Mouse (Mus musculus): Measurements from ENCODE around the gene Rnf220. TPM values are rescaled to one million over a fixed set of nuclear protein-coding genes. Genes with fewer than 3 reads are reported as not detected.

Rnf220 gene
- polyA plus RNA-seq, 1 experiment from 2014 or later = 124 TPM

DNA sequence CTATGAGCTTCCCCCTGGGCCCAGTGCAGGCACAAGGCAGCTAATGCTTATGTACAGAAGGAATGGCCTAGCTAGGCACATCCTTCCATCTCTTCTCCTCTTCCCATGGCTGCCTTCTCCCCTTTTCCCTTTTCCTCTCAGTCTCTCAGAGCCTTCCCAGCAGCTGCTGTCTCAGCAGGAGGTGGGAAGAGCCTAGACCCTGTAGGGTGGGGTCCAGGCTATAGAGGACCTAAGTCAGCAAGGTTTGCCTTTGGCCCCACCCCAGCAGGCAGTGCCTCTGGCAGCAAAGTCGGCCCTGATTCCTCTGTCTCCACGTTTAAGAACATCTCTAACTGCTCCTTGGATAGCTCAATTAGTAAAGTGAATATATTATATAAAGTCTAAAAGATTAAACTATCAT, 147.5 kb downstream of the Rnf220 start:
- 19% methylated on average over 2 of the region's 2 CpGs for WGBS
- H3K27ac ChIP-seq = no peak overlapping the region
- ATAC-seq = no peak

DNA sequence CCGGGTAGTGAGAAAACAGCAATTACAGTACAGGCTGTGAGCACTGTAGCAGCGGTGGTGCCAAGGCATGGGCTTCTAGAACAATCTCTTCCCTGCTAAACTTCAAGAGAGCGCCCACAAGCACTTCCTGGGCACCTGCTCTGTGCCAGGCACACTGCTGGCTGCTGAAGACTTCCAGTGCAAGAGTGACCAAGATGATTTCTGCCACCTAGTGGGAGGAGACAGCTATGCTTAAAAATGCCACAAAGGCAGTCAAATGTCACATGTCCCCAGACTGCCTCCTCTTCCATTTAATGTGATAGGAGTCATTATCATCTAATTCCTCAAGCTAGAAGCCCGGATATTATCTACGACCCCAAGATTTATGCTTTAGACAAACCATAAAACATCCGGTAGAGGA, 150.8 kb downstream of the Rnf220 start:
- H3K4me3 ChIP-seq (replicated peaks) = no peak overlapping the region
- peaks cover 28% of the 10 kb centered on the region for H3K4me1 ChIP-seq (replicated peaks)
- no peaks in the 10 kb centered on the region for H3K9me3 ChIP-seq
- H3K27me3 ChIP-seq = peaks cover 72% of the 10 kb centered on the region
- no peak overlapping the region for H3K4me2 ChIP-seq (replicated peaks)
- no peaks in the 10 kb centered on the region for H3K36me3 ChIP-seq
- no peak overlapping the region for H3K9ac ChIP-seq (replicated peaks)
- 0 out of 2 replicates have a peak, but pooled peaks have one; percentile 16 for ATAC-seq
- no peak overlapping the region for H3K27ac ChIP-seq
- WGBS = 66% methylated on average over 6 of the region's 6 CpGs

More for the DNA sequence above, 147.5 kb downstream of the Rnf220 start:
- no peak overlapping the region for H3K4me3 ChIP-seq (replicated peaks)
- no peaks in the 10 kb centered on the region for H3K36me3 ChIP-seq
- peaks cover 25% of the 10 kb centered on the region for H3K4me1 ChIP-seq (replicated peaks)
- no peak overlapping the region for H3K9ac ChIP-seq (replicated peaks)
- H3K4me2 ChIP-seq (replicated peaks) = no peak overlapping the region
- no peaks in the 10 kb centered on the region for H3K9me3 ChIP-seq
- peaks cover 83% of the 10 kb centered on the region for H3K27me3 ChIP-seq

GRCm38 (mm10) chr4:117343385-117343784, 153.5 kb downstream of the Rnf220 start:
- no peak for ATAC-seq
- H3K9me3 ChIP-seq = no peaks in the 10 kb centered on the region
- no peak overlapping the region for H3K9ac ChIP-seq (replicated peaks)
- 80% methylated on average over 8 of the region's 8 CpGs for WGBS
- no peak overlapping the region for H3K4me2 ChIP-seq (replicated peaks)
- no peak overlapping the region for H3K27ac ChIP-seq
- H3K4me1 ChIP-seq (replicated peaks) = peaks cover 11% of the 10 kb centered on the region
- H3K4me3 ChIP-seq (replicated peaks) = no peak overlapping the region
- H3K27me3 ChIP-seq = peaks cover 57% of the 10 kb centered on the region
- no peaks in the 10 kb centered on the region for H3K36me3 ChIP-seq

DNA sequence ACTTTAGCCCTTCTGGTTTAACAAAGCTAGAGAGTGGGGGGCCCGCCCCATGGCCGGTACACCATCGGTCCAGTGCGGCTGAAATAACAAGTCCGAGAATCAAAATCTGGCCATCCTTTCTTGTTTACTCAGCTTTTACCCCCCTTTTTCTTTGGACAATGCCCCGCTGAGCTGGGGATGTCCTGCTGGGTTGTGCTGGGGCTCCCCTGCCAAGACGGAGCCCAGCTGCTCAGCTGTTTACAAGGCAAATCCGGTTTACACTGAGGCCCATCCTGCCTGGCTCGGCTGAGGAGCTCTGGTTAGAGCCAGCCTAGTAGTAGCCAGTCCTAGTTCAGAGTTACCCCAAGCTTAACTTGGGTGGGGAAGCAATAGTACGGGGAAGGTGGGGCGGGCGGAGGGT, 154.1 kb downstream of the Rnf220 start:
- Histone ChIP-seq H3K4me1 (replicated peaks) (peaks cover 11% of the 10 kb centered on the region), H3K9me3 (no peaks in the 10 kb centered on the region), H3K27ac (no peak overlapping the region), H3K27me3 (peaks cover 51% of the 10 kb centered on the region), H3K4me3 (replicated peaks) (no peak overlapping the region), H3K4me2 (replicated peaks) (no peak overlapping the region), H3K36me3 (no peaks in the 10 kb centered on the region), H3K9ac (replicated peaks) (no peak overlapping the region)
- WGBS = 30% methylated on average over 12 of the region's 12 CpGs
- ATAC-seq = 0 out of 2 replicates have a peak, but pooled peaks have one; percentile 59

- Histone ChIP-seq H3K9me3 (no peaks in the 10 kb centered on the region), H3K36me3 (no peaks in the 10 kb centered on the region), H3K9ac (replicated peaks) (no peak overlapping the region), H3K4me2 (replicated peaks) (no peak overlapping the region), H3K4me1 (replicated peaks) (peaks cover 11% of the 10 kb centered on the region), H3K27me3 (peaks cover 40% of the 10 kb centered on the region), H3K4me3 (replicated peaks) (no peak overlapping the region), H3K27ac (no peak overlapping the region)
- no peak for ATAC-seq
- 94% methylated on average over 5 of the region's 5 CpGs for WGBS
Measured at GRCm38 (mm10) chr4:117341282-117341681, 155.6 kb downstream of the Rnf220 start.

- peaks cover 33% of the 10 kb centered on the region for H3K27me3 ChIP-seq
- no peak overlapping the region for H3K4me2 ChIP-seq (replicated peaks)
- no peak overlapping the region for H3K4me3 ChIP-seq (replicated peaks)
- no peak overlapping the region for H3K27ac ChIP-seq
- peaks cover 11% of the 10 kb centered on the region for H3K4me1 ChIP-seq (replicated peaks)
- H3K36me3 ChIP-seq = no peaks in the 10 kb centered on the region
- ATAC-seq = no peak
- H3K9ac ChIP-seq (replicated peaks) = no peak overlapping the region
- no peaks in the 10 kb centered on the region for H3K9me3 ChIP-seq
Measured at GRCm38 (mm10) chr4:117339796-117340195, 157.1 kb downstream of the Rnf220 start.

GRCm38 (mm10) chr4:117330836-117331475, 165.9 kb downstream of the Rnf220 start:
- Histone ChIP-seq H3K27ac (no peak overlapping the region), H3K4me1 (replicated peaks) (peaks cover 16% of the 10 kb centered on the region), H3K4me2 (replicated peaks) (no peak overlapping the region), H3K36me3 (no peaks in the 10 kb centered on the region), H3K4me3 (replicated peaks) (no peak overlapping the region), H3K9me3 (no peaks in the 10 kb centered on the region), H3K27me3 (peaks cover 70% of the 10 kb centered on the region), H3K9ac (replicated peaks) (no peak overlapping the region)
- no peak for ATAC-seq
- WGBS = 30% methylated on average over 11 of the region's 11 CpGs

DNA sequence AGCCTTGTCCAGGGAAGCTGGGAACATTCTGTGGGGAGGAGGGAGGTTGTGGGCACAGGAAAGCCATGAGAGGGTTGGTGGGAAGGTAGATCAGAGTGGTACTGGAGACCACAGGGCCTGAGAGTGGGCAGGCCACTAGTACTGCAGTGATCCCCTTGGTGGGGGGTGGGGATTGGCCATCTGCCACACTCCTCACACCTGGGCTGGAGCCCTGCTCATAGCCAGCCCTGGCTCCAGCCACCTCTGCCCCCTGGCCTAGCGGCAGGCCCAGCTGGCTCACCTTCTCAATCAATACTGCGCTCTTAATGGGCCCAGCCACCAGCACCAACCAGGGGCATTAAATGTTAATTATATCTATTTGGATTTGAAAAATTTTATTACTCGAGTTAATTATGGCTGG, 166.7 kb downstream of the Rnf220 start:
- WGBS = 84% methylated on average over 3 of the region's 3 CpGs
- Histone ChIP-seq H3K4me3 (replicated peaks) (no peak overlapping the region), H3K27ac (no peak overlapping the region), H3K36me3 (no peaks in the 10 kb centered on the region), H3K4me2 (replicated peaks) (no peak overlapping the region), H3K9ac (replicated peaks) (no peak overlapping the region), H3K9me3 (no peaks in the 10 kb centered on the region), H3K4me1 (replicated peaks) (peaks cover 16% of the 10 kb centered on the region), H3K27me3 (peaks cover 70% of the 10 kb centered on the region)
- peak; percentile 58 for ATAC-seq

GRCm38 (mm10) chr4:117326915-117327314, 169.9 kb downstream of the Rnf220 start:
- no peak overlapping the region for H3K9ac ChIP-seq (replicated peaks)
- H3K27me3 ChIP-seq = peaks cover 83% of the 10 kb centered on the region
- no peak overlapping the region for H3K4me2 ChIP-seq (replicated peaks)
- H3K36me3 ChIP-seq = no peaks in the 10 kb centered on the region
- H3K4me3 ChIP-seq (replicated peaks) = no peak overlapping the region
- WGBS = 82% methylated on average over 3 of the region's 3 CpGs
- no peaks in the 10 kb centered on the region for H3K9me3 ChIP-seq
- peaks cover 34% of the 10 kb centered on the region for H3K4me1 ChIP-seq (replicated peaks)
- no peak overlapping the region for H3K27ac ChIP-seq
- ATAC-seq = no peak

DNA sequence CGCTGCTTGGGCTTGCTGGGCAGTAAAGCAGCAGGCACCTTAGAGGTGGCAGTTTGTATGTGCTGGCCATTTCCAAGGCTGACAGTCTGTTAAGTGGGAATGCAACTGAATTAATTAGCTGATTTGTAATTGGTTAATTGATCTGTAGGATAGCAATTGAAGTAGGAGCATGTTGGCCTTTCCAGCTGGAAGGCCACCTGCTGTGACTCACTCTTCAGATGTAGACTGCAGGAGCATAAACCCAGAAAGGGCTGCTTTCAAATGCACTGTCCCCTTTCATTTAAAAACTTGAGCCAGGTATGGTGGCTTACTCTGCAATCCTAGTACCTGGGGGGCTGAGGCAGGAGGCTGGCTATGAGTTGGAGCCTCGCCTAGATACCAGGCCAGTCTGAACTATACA, 171.8 kb downstream of the Rnf220 start:
- Histone ChIP-seq H3K27me3 (peaks cover 87% of the 10 kb centered on the region), H3K27ac (no peak overlapping the region), H3K4me1 (replicated peaks) (peaks cover 25% of the 10 kb centered on the region), H3K4me2 (replicated peaks) (no peak overlapping the region), H3K36me3 (no peaks in the 10 kb centered on the region), H3K9me3 (no peaks in the 10 kb centered on the region), H3K4me3 (replicated peaks) (no peak overlapping the region), H3K9ac (replicated peaks) (no peak overlapping the region)
- 72% methylated on average over 2 of the region's 2 CpGs for WGBS
- no peak for ATAC-seq

- Histone ChIP-seq H3K27me3 (peaks cover 87% of the 10 kb centered on the region), H3K4me2 (replicated peaks) (no peak overlapping the region)
- 19% methylated on average over 14 of the region's 14 CpGs for WGBS
Measured at GRCm38 (mm10) chr4:117323515-117324344, 173.1 kb downstream of the Rnf220 start.

DNA sequence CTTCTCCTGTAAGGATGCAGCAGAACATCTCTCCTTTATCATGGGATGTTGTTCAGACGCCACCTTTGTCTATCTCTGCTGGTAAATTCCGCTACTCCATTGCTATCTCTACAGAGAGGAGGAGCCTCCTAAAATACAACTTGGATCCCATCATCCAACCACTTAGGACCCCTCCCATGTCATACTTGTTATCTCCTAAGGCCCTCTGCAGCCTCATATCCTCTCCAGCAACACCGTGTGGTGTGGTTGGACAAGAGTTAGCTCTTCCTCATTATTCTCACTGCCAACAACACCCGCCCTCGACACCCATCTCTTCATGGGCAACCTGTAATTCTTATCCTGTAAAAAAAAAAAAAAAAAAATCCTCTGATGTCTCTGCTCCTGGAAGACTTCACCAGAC, 175.8 kb downstream of the Rnf220 start:
- Histone ChIP-seq H3K4me2 (replicated peaks) (no peak overlapping the region), H3K27me3 (peaks cover 78% of the 10 kb centered on the region), H3K9me3 (no peaks in the 10 kb centered on the region), H3K36me3 (no peaks in the 10 kb centered on the region), H3K9ac (replicated peaks) (no peak overlapping the region), H3K4me1 (replicated peaks) (peaks cover 47% of the 10 kb centered on the region), H3K27ac (no peak overlapping the region), H3K4me3 (replicated peaks) (no peak overlapping the region)
- ATAC-seq = no peak
- WGBS = 85% methylated on average over 5 of the region's 5 CpGs

More at GRCm38 (mm10) chr4:117323515-117324344, 173.1 kb downstream of the Rnf220 start:
- Histone ChIP-seq H3K9ac (replicated peaks) (no peak overlapping the region), H3K36me3 (no peaks in the 10 kb centered on the region), H3K4me3 (replicated peaks) (no peak overlapping the region), H3K4me1 (replicated peaks) (peaks cover 23% of the 10 kb centered on the region), H3K27ac (no peak overlapping the region), H3K9me3 (no peaks in the 10 kb centered on the region)
- peak; percentile 56 for ATAC-seq
